Mouse (Mus musculus): Measurements from ENCODE around the gene Olfr902. TPM values are rescaled to one million over a fixed set of nuclear protein-coding genes. Genes with fewer than 3 reads are reported as not detected.
"Not testable (repeated sequence)": the region's sequence is repeated elsewhere in the genome, so short reads cannot be mapped to it uniquely, and the experiment has no call there.

Olfr902 gene
- polyA plus RNA-seq (2012; ENCODE audit: insufficient read depth, insufficient read length, missing spikeins): not detected in 2 replicates

GRCm38 (mm10) chr9:38447352-38447751 lies at the start of gene Olfr902:
Olfr902 (plus strand) TSS chr9:38447652.
- Histone ChIP-seq H3K4me3 (ENCODE audit: insufficient read depth, low read length) (no peak within 1 kb of the TSS), H3K27ac (ENCODE audit: insufficient read depth, low read depth, low read length) (no peak within 1 kb of the TSS), H3K4me1 (ENCODE audit: control insufficient read depth, insufficient read depth, low read length) (no peaks in the 10 kb centered on the region)
- TF ChIP-seq CTCF (IDR thresholded peaks at IDR 0.05; ENCODE audit: low read depth, low read length): no peak
- no peak for TF ChIP-seq POLR2A (IDR thresholded peaks at IDR 0.05; ENCODE audit: borderline replicate concordance, low read depth, low read length)

GRCm38 (mm10) chr9:38401398-38401797 lies 46.1 kb upstream of the Olfr902 start, which contains the start of gene Olfr147:
Olfr147 (plus strand) TSS chr9:38401698.
- Histone ChIP-seq H3K27ac (ENCODE audit: insufficient read depth, low read depth, low read length) (no peak within 1 kb of the TSS), H3K4me1 (ENCODE audit: control insufficient read depth, insufficient read depth, low read length) (no peaks in the 10 kb centered on the region), H3K4me3 (ENCODE audit: insufficient read depth, low read length) (no peak within 1 kb of the TSS)
- TF ChIP-seq CTCF (IDR thresholded peaks at IDR 0.05; ENCODE audit: low read depth, low read length): no peak
- no peak for TF ChIP-seq POLR2A (IDR thresholded peaks at IDR 0.05; ENCODE audit: borderline replicate concordance, low read depth, low read length)

- not testable (repeated sequence) for H3K4me3 ChIP-seq (ENCODE audit: insufficient read depth, low read length); H3K4me1 ChIP-seq (ENCODE audit: control insufficient read depth, insufficient read depth, low read length); H3K27ac ChIP-seq (ENCODE audit: insufficient read depth, low read depth, low read length)
Observed at GRCm38 (mm10) chr9:38407502-38407901, 40.0 kb upstream of the Olfr902 start.

GRCm38 (mm10) chr9:38413502-38413901 lies 34.0 kb upstream of the Olfr902 start:
- H3K4me3 ChIP-seq (ENCODE audit: insufficient read depth, low read length); H3K4me1 ChIP-seq (ENCODE audit: control insufficient read depth, insufficient read depth, low read length); H3K27ac ChIP-seq (ENCODE audit: insufficient read depth, low read depth, low read length): not testable (repeated sequence)

- no peaks in the 10 kb centered on the region for H3K4me1 ChIP-seq (ENCODE audit: control insufficient read depth, insufficient read depth, low read length)
- H3K4me3 ChIP-seq (ENCODE audit: insufficient read depth, low read length): no peak overlapping the region
- H3K27ac ChIP-seq (ENCODE audit: insufficient read depth, low read depth, low read length): no peak overlapping the region
- TF ChIP-seq CTCF (IDR thresholded peaks at IDR 0.05; ENCODE audit: low read depth, low read length): no peak
- TF ChIP-seq POLR2A (IDR thresholded peaks at IDR 0.05; ENCODE audit: borderline replicate concordance, low read depth, low read length): no peak
Observed at GRCm38 (mm10) chr9:38423801-38424200, 23.7 kb upstream of the Olfr902 start.

- Histone ChIP-seq H3K4me3 (ENCODE audit: insufficient read depth, low read length) (no peak overlapping the region), H3K4me1 (ENCODE audit: control insufficient read depth, insufficient read depth, low read length) (no peaks in the 10 kb centered on the region), H3K27ac (ENCODE audit: insufficient read depth, low read depth, low read length) (no peak overlapping the region)
- TF ChIP-seq POLR2A (IDR thresholded peaks at IDR 0.05; ENCODE audit: borderline replicate concordance, low read depth, low read length): no peak
- no peak for TF ChIP-seq CTCF (IDR thresholded peaks at IDR 0.05; ENCODE audit: low read depth, low read length)
Observed at GRCm38 (mm10) chr9:38427026-38427425, 20.4 kb upstream of the Olfr902 start.

- no peak within 1 kb of the TSS for H3K4me3 ChIP-seq (ENCODE audit: insufficient read depth, low read length)
- H3K4me1 ChIP-seq (ENCODE audit: control insufficient read depth, insufficient read depth, low read length): no peaks in the 10 kb centered on the region
- TF ChIP-seq CTCF (IDR thresholded peaks at IDR 0.05; ENCODE audit: low read depth, low read length) (no peak), POLR2A (IDR thresholded peaks at IDR 0.05; ENCODE audit: borderline replicate concordance, low read depth, low read length) (no peak)
- H3K27ac ChIP-seq (ENCODE audit: insufficient read depth, low read depth, low read length): no peak within 1 kb of the TSS
Observed at GRCm38 (mm10) chr9:38429155-38429554, 18.3 kb upstream of the Olfr902 start, which contains the start of gene Olfr901. Olfr901 (plus strand) TSS chr9:38429455.

- TF ChIP-seq POLR2A (IDR thresholded peaks at IDR 0.05; ENCODE audit: borderline replicate concordance, low read depth, low read length): no peak
- no peak for TF ChIP-seq CTCF (IDR thresholded peaks at IDR 0.05; ENCODE audit: low read depth, low read length)
- H3K27ac ChIP-seq (ENCODE audit: insufficient read depth, low read depth, low read length): no peak within 1 kb of the TSS
- no peak within 1 kb of the TSS for H3K4me3 ChIP-seq (ENCODE audit: insufficient read depth, low read length)
- no peaks in the 10 kb centered on the region for H3K4me1 ChIP-seq (ENCODE audit: control insufficient read depth, insufficient read depth, low read length)
Observed at GRCm38 (mm10) chr9:38462844-38463243, 15.4 kb downstream of the Olfr902 start, which contains the start of gene Olfr904. Olfr904 (plus strand) TSS chr9:38463144.

- no peak within 1 kb of the TSS for H3K4me3 ChIP-seq (ENCODE audit: insufficient read depth, low read length)
- TF ChIP-seq POLR2A (IDR thresholded peaks at IDR 0.05; ENCODE audit: borderline replicate concordance, low read depth, low read length): no peak
- TF ChIP-seq CTCF (IDR thresholded peaks at IDR 0.05; ENCODE audit: low read depth, low read length): no peak
- H3K4me1 ChIP-seq (ENCODE audit: control insufficient read depth, insufficient read depth, low read length): no peaks in the 10 kb centered on the region
- no peak within 1 kb of the TSS for H3K27ac ChIP-seq (ENCODE audit: insufficient read depth, low read depth, low read length)
Observed at GRCm38 (mm10) chr9:38470807-38471206, 23.4 kb downstream of the Olfr902 start, which contains the start of gene Olfr905. Olfr905 (plus strand) TSS chr9:38471107.

- H3K27ac ChIP-seq (ENCODE audit: insufficient read depth, low read depth, low read length): no peak within 1 kb of the TSS
- no peak within 1 kb of the TSS for H3K4me3 ChIP-seq (ENCODE audit: insufficient read depth, low read length)
- no peaks in the 10 kb centered on the region for H3K4me1 ChIP-seq (ENCODE audit: control insufficient read depth, insufficient read depth, low read length)
- TF ChIP-seq CTCF (IDR thresholded peaks at IDR 0.05; ENCODE audit: low read depth, low read length): no peak
- no peak for TF ChIP-seq POLR2A (IDR thresholded peaks at IDR 0.05; ENCODE audit: borderline replicate concordance, low read depth, low read length)
Observed at GRCm38 (mm10) chr9:38486785-38487184, 39.3 kb downstream of the Olfr902 start, which contains the start of gene Olfr906. Olfr906 (plus strand) TSS chr9:38487085.

- no peak within 1 kb of the TSS for H3K27ac ChIP-seq (ENCODE audit: insufficient read depth, low read depth, low read length)
- H3K4me1 ChIP-seq (ENCODE audit: control insufficient read depth, insufficient read depth, low read length): no peaks in the 10 kb centered on the region
- no peak within 1 kb of the TSS for H3K4me3 ChIP-seq (ENCODE audit: insufficient read depth, low read length)
- no peak for TF ChIP-seq POLR2A (IDR thresholded peaks at IDR 0.05; ENCODE audit: borderline replicate concordance, low read depth, low read length)
- TF ChIP-seq CTCF (IDR thresholded peaks at IDR 0.05; ENCODE audit: low read depth, low read length): no peak
Observed at GRCm38 (mm10) chr9:38495501-38495900, 48.0 kb downstream of the Olfr902 start, which contains the start of gene Olfr907. Olfr907 (plus strand) TSS chr9:38495801.

Other genes starting within 250 kb of the Olfr902 start
- gene Olfr893, start 239.3 kb upstream of the Olfr902 start, polyA plus RNA-seq (2012; ENCODE audit: insufficient read depth, insufficient read length, missing spikeins): not detected in 2 replicates
- not detected in 2 replicates for gene Olfr894, start 229.6 kb upstream of the Olfr902 start, polyA plus RNA-seq (2012; ENCODE audit: insufficient read depth, insufficient read length, missing spikeins)
- not detected in 2 replicates for gene Olfr143, start 194.9 kb upstream of the Olfr902 start, polyA plus RNA-seq (2012; ENCODE audit: insufficient read depth, insufficient read length, missing spikeins)
- not detected in 2 replicates for gene Olfr895, start 179.8 kb upstream of the Olfr902 start, polyA plus RNA-seq (2012; ENCODE audit: insufficient read depth, insufficient read length, missing spikeins)
- gene Olfr896-ps1, start 156.5 kb upstream of the Olfr902 start, polyA plus RNA-seq (2012; ENCODE audit: insufficient read depth, insufficient read length, missing spikeins): not detected in 2 replicates
- not detected in 2 replicates for gene Olfr25, start 118.6 kb upstream of the Olfr902 start, polyA plus RNA-seq (2012; ENCODE audit: insufficient read depth, insufficient read length, missing spikeins)
- not detected in 2 replicates for gene Olfr898, start 99.2 kb upstream of the Olfr902 start, polyA plus RNA-seq (2012; ENCODE audit: insufficient read depth, insufficient read length, missing spikeins)
- gene Olfr250, start 80.8 kb upstream of the Olfr902 start, polyA plus RNA-seq (2012; ENCODE audit: insufficient read depth, insufficient read length, missing spikeins): not detected in 2 replicates
- gene Olfr251, start 70.6 kb upstream of the Olfr902 start, polyA plus RNA-seq (2012; ENCODE audit: insufficient read depth, insufficient read length, missing spikeins): not detected in 2 replicates
- gene Olfr147, start 46.0 kb upstream of the Olfr902 start, polyA plus RNA-seq (2012; ENCODE audit: insufficient read depth, insufficient read length, missing spikeins): not detected in 2 replicates
- gene Olfr901, start 18.2 kb upstream of the Olfr902 start, polyA plus RNA-seq (2012; ENCODE audit: insufficient read depth, insufficient read length, missing spikeins): not detected in 2 replicates
- gene Olfr904, start 15.5 kb downstream of the Olfr902 start, polyA plus RNA-seq (2012; ENCODE audit: insufficient read depth, insufficient read length, missing spikeins): not detected in 2 replicates
- 0.16 and 0.41 TPM in 2 replicates for gene Olfr905, start 23.5 kb downstream of the Olfr902 start, polyA plus RNA-seq (2012; ENCODE audit: insufficient read depth, insufficient read length, missing spikeins)
- not detected in 2 replicates for gene Olfr906, start 39.4 kb downstream of the Olfr902 start, polyA plus RNA-seq (2012; ENCODE audit: insufficient read depth, insufficient read length, missing spikeins)
- not detected in 2 replicates for gene Olfr907, start 48.1 kb downstream of the Olfr902 start, polyA plus RNA-seq (2012; ENCODE audit: insufficient read depth, insufficient read length, missing spikeins)
- gene Olfr911-ps1, start 73.9 kb downstream of the Olfr902 start, polyA plus RNA-seq (2012; ENCODE audit: insufficient read depth, insufficient read length, missing spikeins): not detected in 2 replicates
- gene Olfr910, start 90.2 kb downstream of the Olfr902 start, polyA plus RNA-seq (2012; ENCODE audit: insufficient read depth, insufficient read length, missing spikeins): not detected in 2 replicates
- 0.15 TPM in 2 replicates for gene Olfr912, start 132.5 kb downstream of the Olfr902 start, polyA plus RNA-seq (2012; ENCODE audit: insufficient read depth, insufficient read length, missing spikeins)
- not detected in 2 replicates for gene Olfr913, start 145.1 kb downstream of the Olfr902 start, polyA plus RNA-seq (2012; ENCODE audit: insufficient read depth, insufficient read length, missing spikeins)
- gene Olfr914, start 157.4 kb downstream of the Olfr902 start, polyA plus RNA-seq (2012; ENCODE audit: insufficient read depth, insufficient read length, missing spikeins): not detected in 2 replicates
- gene Olfr916, start 212.2 kb downstream of the Olfr902 start, polyA plus RNA-seq (2012; ENCODE audit: insufficient read depth, insufficient read length, missing spikeins): not detected in 2 replicates
- gene Olfr917, start 218.2 kb downstream of the Olfr902 start, polyA plus RNA-seq (2012; ENCODE audit: insufficient read depth, insufficient read length, missing spikeins): not detected in 2 replicates
- not detected in 2 replicates for gene Olfr918, start 226.9 kb downstream of the Olfr902 start, polyA plus RNA-seq (2012; ENCODE audit: insufficient read depth, insufficient read length, missing spikeins)

Measured in bone marrow macrophage, adult 2 months (primary cell).